Mouse (Mus musculus) spleen, adult 2 months (tissue): ENCODE data around the gene Fras1. TPM values are rescaled to one million over a fixed set of nuclear protein-coding genes. Genes with fewer than 3 reads are reported as not detected.
A peak's percentile ranks its signal among the peaks of the same experiment; 100 is the strongest.

ENCODE experiments used
- DNase-seq, 2 experiments: peaks; one replicate each; pipeline versions ENCODE4 v3.0.0 to v3.0.0-alpha.2; 2012 to 2021; ENCODE audit warnings: low spot score in 2 of 2, low read depth in 1 of 2
- H3K27ac ChIP-seq: fragments of 200-500 bp; 2 replicates; pipeline ENCODE4 v1.5.1; 2012; ENCODE audit warnings: low read length, inconsistent platforms; ENCODE audit not compliant: insufficient read depth
- H3K27me3 ChIP-seq: fragments of 200-500 bp; 2 replicates; pipeline ENCODE4 v1.6.1; 2012; ENCODE audit warnings: mild to moderate bottlenecking, moderate library complexity, low read length, inconsistent platforms; ENCODE audit not compliant: control insufficient read depth, insufficient read depth
- H3K36me3 ChIP-seq: fragments of 200-500 bp; 2 replicates; pipeline ENCODE4 v1.6.1; 2012; ENCODE audit warnings: mild to moderate bottlenecking, low read length, inconsistent platforms; ENCODE audit not compliant: control insufficient read depth, insufficient read depth
- H3K4me1 ChIP-seq: fragments of 200-500 bp; 2 replicates; pipeline ENCODE4 v1.6.1; 2011; ENCODE audit warnings: inconsistent platforms; ENCODE audit not compliant: control insufficient read depth, insufficient read depth, insufficient read length
- H3K4me3 ChIP-seq: fragments of 200-500 bp; 2 replicates; pipeline ENCODE4 v1.5.1; 2011; ENCODE audit warnings: mild to moderate bottlenecking, inconsistent platforms; ENCODE audit not compliant: insufficient read depth, insufficient read length; ENCODE audit errors: extremely low read depth
- CTCF ChIP-seq: fragments of 200-500 bp; IDR thresholded peaks from 2 replicates; pipeline ENCODE4 v1.5.1; 2011; ENCODE audit warnings: mild to moderate bottlenecking, inconsistent platforms; ENCODE audit not compliant: insufficient read depth, insufficient read length, insufficient replicate concordance; ENCODE audit errors: extremely low read depth
- POLR2A ChIP-seq: fragments of 200-500 bp; IDR thresholded peaks from 2 replicates; pipeline ENCODE4 v1.6.1; 2011; ENCODE audit warnings: low read depth, low read length, inconsistent platforms
- WGBS: fragments of 180-500 bp; shearing (Covaris S2); methylation state at CpG from one replicate; pipeline ENCODE4 v1.1.7; 2018; 5-methylcytosine and 5-hydroxymethylcytosine counted together
- polyA plus RNA-seq: library from polyadenylated mRNA; depleted of rRNA; stranded (reverse); fragments of >200 nt; gene quantifications from 2 replicates; pipeline ENCODE4 v1.2.3, GENCODE M21; 2012; rRNA removed

Gene Fras1
- 0.79 and 1.2 TPM in 2 replicates for polyA plus RNA-seq

DNA sequence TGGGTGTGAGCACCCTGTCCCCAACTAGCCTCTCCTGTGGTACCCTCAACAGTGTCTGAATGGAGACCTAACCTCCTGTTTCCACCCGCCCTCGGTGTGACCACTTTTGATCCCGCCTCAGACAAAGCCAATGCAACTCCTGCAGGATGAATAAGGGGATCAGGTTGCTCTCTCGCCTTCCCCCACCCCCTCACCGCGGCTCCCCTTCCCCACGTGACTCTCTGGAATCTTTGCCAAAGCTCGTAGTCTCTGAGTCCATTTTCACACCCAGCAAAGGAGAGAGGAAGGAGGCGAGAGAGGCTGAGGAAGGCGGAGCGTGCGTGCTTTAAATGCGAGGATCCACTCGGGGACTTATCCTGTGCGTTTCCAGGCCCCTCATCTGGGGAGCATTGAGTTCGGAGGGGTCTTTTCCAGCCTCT, at the start of gene Fras1:
TSS of gene Fras1 (plus strand) at position 389 of the 419 bp plus-strand sequence.
- Histone ChIP-seq H3K4me3 (peak within 1 kb of the TSS; percentile 31; the same call in 1 of the 2 replicates), H3K27ac (no peak within 1 kb of the TSS), H3K27me3 (peaks cover 4% of the 10 kb centered on the region; the same call in 1 of the 2 replicates), H3K36me3 (no peaks in the 10 kb centered on the region), H3K4me1 (no peaks in the 10 kb centered on the region)
- no peak for TF ChIP-seq POLR2A
- no peak for TF ChIP-seq CTCF
- no peak for DNase-seq
- WGBS = 5% methylated on average over 16 of the region's 16 CpGs

DNA sequence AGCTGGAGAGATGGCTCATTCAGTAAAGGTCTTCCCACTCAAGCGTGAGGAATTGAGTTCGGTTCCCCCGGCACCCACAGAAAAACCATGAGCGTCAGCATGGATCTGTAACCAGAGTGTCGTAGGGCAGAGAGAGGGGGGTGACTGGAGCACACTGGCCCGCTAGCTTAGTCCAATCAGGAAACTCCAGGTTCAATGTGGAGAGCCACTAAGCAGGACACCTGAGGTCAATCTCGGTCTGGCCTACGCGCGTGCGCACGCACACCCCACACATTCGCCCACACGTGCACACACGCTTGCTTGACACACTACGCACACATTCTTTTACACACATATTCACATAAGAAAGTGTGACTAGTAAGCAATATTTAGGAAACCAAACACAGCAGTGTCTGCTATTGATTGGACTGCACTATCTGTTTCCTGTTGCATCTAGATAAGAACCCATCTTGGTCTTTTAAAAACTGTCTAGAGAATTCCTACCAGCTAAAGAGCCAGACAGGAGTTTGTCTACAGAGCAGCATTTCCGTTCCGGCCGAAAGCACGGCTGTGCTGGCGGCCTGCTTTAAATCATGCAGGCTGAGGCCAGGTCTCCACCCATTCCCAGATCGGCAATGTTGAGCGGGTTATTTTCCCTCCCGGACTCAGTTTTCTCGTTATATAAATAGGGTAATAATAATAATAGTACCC, 42.6 kb upstream of the Fras1 start:
- Histone ChIP-seq H3K27me3 (no peaks in the 10 kb centered on the region), H3K4me1 (no peaks in the 10 kb centered on the region), H3K36me3 (no peaks in the 10 kb centered on the region), H3K4me3 (no peak overlapping the region), H3K27ac (no peak overlapping the region)
- 85% methylated on average over 25 of the region's 25 CpGs for WGBS
- TF ChIP-seq POLR2A = no peak
- TF ChIP-seq CTCF = no peak
- no peak for DNase-seq

DNA sequence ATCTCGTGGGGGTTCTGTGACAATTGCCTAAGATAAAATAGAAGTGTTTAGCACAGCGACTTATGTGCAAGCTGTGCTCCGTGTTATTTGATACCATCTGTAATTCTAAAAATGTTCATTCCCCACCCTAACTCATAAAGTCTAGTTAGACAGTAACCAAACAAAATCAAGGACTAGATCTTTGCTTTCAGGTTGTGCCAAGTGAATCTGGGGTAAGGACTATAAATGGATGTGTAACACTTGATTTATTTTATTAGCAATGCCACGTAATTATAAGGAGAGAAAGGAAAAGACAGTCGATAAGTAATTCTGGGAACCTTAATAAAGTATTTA, 42.1 kb upstream of the Fras1 start:
- no peak overlapping the region for H3K4me3 ChIP-seq
- H3K36me3 ChIP-seq = no peaks in the 10 kb centered on the region
- H3K27ac ChIP-seq = no peak overlapping the region
- H3K4me1 ChIP-seq = no peaks in the 10 kb centered on the region
- WGBS = 83% methylated on average over 5 of the region's 5 CpGs
- no peaks in the 10 kb centered on the region for H3K27me3 ChIP-seq
- no peak for DNase-seq
- TF ChIP-seq CTCF = no peak
- no peak for TF ChIP-seq POLR2A

DNA sequence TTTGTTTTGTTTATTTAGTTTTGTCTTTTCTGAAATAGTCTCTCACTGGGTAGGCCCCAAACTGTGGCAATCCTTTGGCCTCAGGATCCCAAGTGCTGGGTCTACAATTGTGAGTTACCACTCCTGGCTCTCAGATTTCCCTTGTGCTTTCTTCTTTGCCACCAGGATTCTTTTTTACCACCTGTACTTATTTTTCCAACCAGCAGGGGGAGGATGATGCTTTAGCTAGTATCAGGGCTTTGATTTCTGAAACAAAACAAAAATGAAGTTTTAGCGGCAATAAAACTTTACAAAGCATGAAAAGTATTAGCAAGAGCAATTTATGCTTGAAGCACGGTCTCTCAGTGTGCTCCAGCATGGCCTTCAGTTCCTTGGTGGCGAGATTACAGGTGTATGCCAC, 39.8 kb upstream of the Fras1 start:
- Histone ChIP-seq H3K36me3 (no peaks in the 10 kb centered on the region), H3K27ac (no peak overlapping the region), H3K4me1 (no peaks in the 10 kb centered on the region), H3K4me3 (no peak overlapping the region), H3K27me3 (no peaks in the 10 kb centered on the region)
- TF ChIP-seq POLR2A (no peak), CTCF (no peak)
- DNase-seq = no peak
- WGBS = 68% methylated on average over 3 of the region's 3 CpGs

DNA sequence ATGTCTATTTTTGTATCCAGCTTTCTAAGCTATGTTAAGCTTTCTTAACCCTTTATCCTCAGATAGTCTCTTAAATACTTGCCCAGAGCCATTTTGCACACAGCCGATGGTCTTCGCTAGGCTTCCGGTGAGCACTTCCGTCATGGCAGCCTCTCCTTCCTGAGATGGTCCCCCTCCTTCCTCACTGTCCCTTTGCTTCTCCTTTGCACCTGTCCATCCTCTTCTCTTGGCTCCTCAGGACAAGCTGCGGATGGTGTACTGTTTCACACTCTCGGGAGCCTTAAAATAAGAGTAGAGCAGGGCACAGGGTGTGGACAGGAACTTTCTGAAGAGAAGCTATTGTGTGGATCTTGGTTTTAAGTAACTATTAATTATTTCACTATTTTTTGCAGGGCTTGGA, 33.2 kb upstream of the Fras1 start:
- Histone ChIP-seq H3K4me3 (no peak overlapping the region), H3K27ac (no peak overlapping the region), H3K36me3 (no peaks in the 10 kb centered on the region), H3K4me1 (no peaks in the 10 kb centered on the region), H3K27me3 (no peaks in the 10 kb centered on the region)
- 92% methylated on average over 6 of the region's 6 CpGs for WGBS
- TF ChIP-seq CTCF = no peak
- no peak for TF ChIP-seq POLR2A
- no peak for DNase-seq

DNA sequence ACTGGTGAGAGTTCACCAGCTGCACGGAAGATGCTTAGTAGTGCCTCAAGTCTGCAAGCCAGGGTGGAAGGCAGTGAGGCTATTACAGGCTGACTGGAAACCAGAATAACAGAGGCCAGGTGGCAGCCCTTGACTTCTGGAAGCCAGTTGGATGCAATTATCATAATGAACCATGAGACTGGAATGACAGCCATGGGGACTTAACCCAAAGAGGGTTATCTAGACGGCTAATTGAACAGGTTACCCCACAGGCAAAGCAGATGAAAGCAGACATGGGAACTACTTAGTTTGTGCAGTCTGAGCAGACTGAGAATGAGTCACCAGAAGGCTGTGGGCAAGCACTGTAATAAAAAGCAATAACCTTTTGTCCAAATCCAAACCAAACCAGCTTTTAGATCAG, 28.8 kb upstream of the Fras1 start:
- 77% methylated on average over 2 of the region's 2 CpGs for WGBS

DNA sequence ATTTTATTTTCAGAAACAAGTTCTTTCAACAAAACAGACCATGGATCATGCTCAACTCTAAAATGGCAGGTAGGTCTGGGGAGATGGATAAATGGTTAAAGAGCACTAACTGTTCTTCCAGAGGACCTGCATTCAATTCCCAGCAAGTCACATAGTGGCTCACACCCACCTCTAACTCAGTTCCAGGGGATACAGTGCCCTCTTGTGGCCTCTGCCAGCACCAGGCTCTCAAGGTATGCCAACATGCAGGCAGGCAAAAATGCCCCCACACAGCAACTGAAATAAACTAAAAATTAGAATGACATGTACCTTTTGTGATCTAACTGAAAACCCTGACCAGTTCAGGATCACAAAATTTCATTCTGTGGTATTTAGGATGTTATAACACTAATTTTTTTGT, 21.8 kb upstream of the Fras1 start:
- no peaks in the 10 kb centered on the region for H3K4me1 ChIP-seq
- no peak overlapping the region for H3K27ac ChIP-seq
- DNase-seq = no peak
- H3K4me3 ChIP-seq = no peak overlapping the region
- TF ChIP-seq CTCF (no peak), POLR2A (no peak)
- no peaks in the 10 kb centered on the region for H3K36me3 ChIP-seq
- H3K27me3 ChIP-seq = no peaks in the 10 kb centered on the region

More for the DNA sequence above, 28.8 kb upstream of the Fras1 start:
- H3K36me3 ChIP-seq = no peaks in the 10 kb centered on the region
- no peaks in the 10 kb centered on the region for H3K4me1 ChIP-seq
- no peak for TF ChIP-seq CTCF
- no peak for TF ChIP-seq POLR2A
- H3K4me3 ChIP-seq = no peak overlapping the region
- no peaks in the 10 kb centered on the region for H3K27me3 ChIP-seq
- no peak for DNase-seq
- H3K27ac ChIP-seq = no peak overlapping the region
